Mouse (Mus musculus) monocyte, adult 2 months (primary cell): ENCODE data around the gene Ube2d1.

Experiments
- DNase-seq, 2 experiments: peaks; one replicate each; pipeline ENCODE4 v3.0.0; 2022; ENCODE audit warnings: low spot score in 2 of 2, low read depth in 1 of 2

Gene Ube2d1

DNA sequence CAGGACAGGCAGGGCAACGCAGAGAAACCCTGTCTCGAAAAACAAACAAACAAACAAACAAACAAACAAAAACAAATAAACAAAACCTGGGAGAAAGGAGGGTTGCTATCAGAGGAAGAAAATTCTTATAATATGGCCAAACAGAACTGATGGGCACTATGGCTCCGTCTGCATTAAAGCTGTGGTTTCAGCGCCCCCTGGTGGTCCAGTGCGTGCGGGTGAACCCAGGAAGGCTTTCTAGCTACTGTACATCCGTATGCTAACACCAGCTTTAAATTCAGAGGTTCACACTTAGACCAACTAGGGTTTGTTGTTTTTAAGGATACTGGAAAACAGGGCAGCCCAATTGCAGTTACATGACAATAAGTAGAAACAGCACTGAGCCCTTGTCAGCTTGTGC, 59.2 kb downstream of the Ube2d1 start:
- DNase-seq = peak; percentile 22 to 34

DNA sequence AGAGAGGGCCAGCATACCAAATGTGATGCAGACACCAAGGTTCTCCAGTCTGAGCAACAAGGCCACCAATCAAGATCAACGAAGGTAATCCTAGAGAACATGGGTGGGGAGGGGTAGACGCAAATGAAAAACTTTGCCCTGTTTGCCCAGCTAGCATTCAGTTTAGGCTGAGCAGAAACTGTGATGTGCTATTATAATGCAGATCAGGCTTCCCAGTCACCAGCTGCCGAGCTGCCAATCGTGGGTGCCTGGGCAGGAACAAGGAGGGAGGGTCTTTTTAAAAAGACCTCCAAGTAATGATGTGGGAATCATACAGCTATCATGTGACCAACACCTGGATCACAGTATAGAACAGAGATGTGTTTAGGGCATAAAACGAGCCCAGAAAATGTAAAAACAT, 62.0 kb downstream of the Ube2d1 start:
- DNase-seq = no peak

DNA sequence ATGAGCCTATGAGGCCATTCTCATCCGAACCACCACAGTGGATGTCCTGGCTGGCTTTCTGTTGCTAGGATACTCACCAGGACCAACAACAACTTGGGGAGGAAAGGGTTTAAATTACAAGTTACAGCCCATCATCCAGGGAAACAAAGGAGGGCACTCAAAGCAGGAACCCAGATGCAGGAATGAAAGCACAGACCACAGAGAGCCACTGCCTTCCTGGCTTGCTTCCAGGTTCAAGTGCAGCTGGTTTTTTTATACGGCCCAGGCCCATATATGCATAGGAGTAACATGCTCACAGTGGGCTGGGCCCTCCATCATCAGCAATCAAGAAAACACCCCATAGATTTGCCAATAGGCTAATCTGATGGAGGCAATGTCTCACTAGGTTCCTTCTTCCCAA, 62.4 kb downstream of the Ube2d1 start:
- DNase-seq = no peak

DNA sequence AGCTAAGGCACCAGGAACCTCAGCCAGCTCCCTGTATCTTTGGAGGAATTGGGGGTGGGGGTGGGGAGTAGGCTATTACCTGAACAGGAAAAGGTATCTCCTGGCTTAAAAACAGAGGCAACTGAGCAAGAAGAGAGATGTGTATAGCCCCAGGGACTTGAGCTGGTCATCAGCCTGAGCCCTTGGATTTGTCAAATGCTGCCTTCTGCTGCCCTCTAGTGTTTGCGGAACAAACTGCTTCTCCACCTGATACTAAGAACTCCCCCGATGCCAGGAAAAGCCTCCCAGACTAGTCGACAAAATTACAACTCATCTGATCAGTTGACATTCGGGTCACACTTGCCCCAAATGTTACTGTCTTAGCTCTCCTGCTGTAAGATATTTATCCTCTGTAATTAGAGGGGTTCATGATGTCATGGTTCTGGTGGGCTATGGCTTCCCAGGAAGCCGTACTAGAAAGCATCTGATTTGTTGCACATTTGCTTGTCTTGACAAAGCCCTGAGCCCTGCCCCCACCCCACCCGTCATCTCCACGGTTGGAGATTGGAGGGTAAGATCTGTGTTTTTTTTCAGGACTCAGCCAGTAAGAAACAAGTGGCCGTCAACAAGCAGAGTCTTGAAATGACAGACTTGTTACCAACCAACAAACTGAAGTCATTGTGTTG, 66.7 kb downstream of the Ube2d1 start:
- DNase-seq = peak in 1 of 2 experiments; percentile 7

DNA sequence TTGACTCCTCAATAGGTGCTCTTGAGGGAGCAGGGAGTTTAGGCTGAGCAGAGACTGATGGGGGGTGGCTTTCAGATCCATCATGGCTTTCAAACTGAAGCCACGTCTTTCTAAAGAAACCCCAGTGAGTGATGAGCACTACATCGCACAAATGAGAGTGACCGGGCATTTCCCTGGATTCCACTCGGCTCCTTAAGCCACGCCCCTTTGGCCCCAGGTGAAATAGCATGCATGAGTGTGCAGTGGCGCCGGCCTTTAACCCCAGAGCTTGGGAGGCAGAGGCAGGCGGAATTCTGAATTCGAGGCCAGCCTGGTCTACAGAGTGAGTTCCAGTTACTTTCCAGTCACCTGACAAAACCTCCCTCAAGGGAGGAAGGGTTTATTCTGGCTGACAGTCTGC, 69.1 kb downstream of the Ube2d1 start:
- DNase-seq = no peak
